Mouse (Mus musculus): ENCODE data around the gene Defb13. TPM values are rescaled to one million over a fixed set of nuclear protein-coding genes. Genes with fewer than 3 reads are reported as not detected.

The Defb13 gene
- total and polyA plus RNA-seq, 3 experiments = not detected

DNA sequence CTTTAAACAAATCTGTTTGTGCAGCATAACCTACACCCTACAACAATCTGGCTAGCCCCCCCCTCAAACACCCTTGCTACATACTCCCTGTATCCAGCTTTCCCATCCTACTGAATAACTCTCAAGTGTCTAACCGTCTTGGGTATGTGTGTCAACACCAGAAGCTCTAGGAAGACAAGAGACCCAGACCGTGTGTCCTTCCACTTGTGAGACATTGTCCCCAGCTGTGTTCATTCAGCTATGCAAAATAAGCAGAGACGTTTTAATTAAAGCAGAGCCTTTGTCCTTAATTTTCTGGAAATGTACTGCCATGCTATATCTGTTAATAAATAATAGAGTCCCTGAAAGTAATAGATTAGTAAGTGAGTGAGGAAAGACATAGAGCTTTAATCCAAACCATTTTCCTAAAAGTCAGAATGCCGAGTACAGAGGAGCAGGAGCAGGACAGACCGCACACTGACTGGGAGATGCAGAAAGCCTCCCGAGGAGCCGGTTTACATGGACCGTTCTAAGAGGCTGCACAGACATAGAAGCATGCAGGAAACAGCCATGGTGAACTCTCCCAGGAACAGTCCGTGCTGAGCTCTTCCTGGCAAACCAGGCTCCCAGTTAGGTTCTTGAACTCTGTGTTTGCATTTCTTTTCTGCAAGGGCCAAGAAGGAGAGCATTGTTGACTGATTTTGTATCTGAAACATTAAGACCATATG lies 902 bp downstream of the Defb13 start:
- H3K4me1 ChIP-seq (ENCODE audit: control insufficient read depth, insufficient read depth, low read length) = no peaks in the 10 kb centered on the region
- intact Hi-C loops (cut with DNase I) = no loop called here
- H3K27me3 ChIP-seq (ENCODE audit: control insufficient read depth, insufficient read depth, low read length) = no peaks in the 10 kb centered on the region
- TF ChIP-seq EP300 (IDR thresholded peaks at IDR 0.05; ENCODE audit: insufficient read depth, low read depth, low read length) = no peak
- no peaks in the 10 kb centered on the region for H3K36me3 ChIP-seq (ENCODE audit: control insufficient read depth, insufficient read depth, low read length)
- H3K27ac ChIP-seq = no peak overlapping the region
- H3K4me3 ChIP-seq = no peak overlapping the region
- WGBS = 63% methylated on average over 9 of the region's 9 CpGs
- no peaks in the 10 kb centered on the region for H3K79me2 ChIP-seq (replicated peaks; ENCODE audit: control insufficient read depth, insufficient read depth, low read length)
- no peak for DNase-seq
- no peak overlapping the region for H3K9ac ChIP-seq (ENCODE audit: low read depth, low read length)

DNA sequence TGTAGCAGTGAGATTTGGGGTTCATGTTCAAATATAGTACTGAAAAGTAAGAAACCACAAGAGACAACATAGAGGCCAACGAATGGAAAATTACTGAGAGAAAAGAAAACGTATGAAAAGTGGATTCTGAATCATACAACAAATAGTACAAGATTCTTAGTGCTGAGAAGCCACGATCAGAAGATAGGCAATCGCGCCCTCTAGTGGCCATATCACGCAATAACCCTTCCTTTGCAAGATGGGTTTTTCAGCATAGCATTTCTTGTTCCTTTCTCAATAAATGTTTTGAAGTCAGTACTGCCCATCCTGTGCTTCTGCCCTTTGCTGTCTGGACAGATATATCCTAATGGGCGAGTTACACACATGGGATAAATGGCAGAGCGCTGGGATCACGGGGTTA lies 8.8 kb downstream of the Defb13 start:
- no peak for DNase-seq
- WGBS = 5% methylated on average over 9 of the region's 9 CpGs
- TF ChIP-seq CTCF (IDR thresholded peaks at IDR 0.05) (peak; percentile 71), POLR2A (IDR thresholded peaks at IDR 0.05; ENCODE audit: insufficient read depth, low read depth, low read length) (no peak)

DNA sequence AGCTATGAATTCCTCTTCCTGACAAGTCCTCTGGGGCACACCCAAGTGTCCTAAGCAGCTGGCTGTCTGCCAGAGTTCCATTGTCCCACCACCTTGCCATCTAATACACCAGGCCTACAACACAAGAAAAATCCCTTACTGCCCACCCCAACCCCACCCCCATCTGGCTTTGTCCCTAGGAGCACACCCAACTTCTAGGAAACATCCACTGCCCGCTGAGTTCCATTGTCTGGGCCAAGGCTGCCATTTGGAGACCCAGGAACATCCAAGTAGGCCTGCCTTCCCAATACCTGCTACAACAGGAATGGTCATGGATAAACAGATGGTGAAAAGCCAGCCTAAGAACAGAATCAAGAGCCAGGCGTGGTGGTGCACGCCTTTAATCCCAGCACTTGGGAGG lies 9.8 kb downstream of the Defb13 start:
- no peaks in the 10 kb centered on the region for H3K36me3 ChIP-seq (ENCODE audit: control insufficient read depth, insufficient read depth, low read length)
- no peak overlapping the region for H3K9ac ChIP-seq (ENCODE audit: low read depth, low read length)
- H3K27ac ChIP-seq = no peak overlapping the region
- DNase-seq = no peak
- no peaks in the 10 kb centered on the region for H3K4me1 ChIP-seq (ENCODE audit: control insufficient read depth, insufficient read depth, low read length)
- intact Hi-C loops (cut with DNase I) = no loop called here
- WGBS = 79% methylated on average over 3 of the region's 3 CpGs
- TF ChIP-seq EP300 (IDR thresholded peaks at IDR 0.05; ENCODE audit: insufficient read depth, low read depth, low read length) = no peak
- no peak for TF ChIP-seq POLR2A (IDR thresholded peaks at IDR 0.05; ENCODE audit: insufficient read depth, low read depth, low read length)
- TF ChIP-seq CTCF (IDR thresholded peaks at IDR 0.05) = no peak
- no peaks in the 10 kb centered on the region for H3K79me2 ChIP-seq (replicated peaks; ENCODE audit: control insufficient read depth, insufficient read depth, low read length)
- no peak overlapping the region for H3K4me3 ChIP-seq
- no peaks in the 10 kb centered on the region for H3K27me3 ChIP-seq (ENCODE audit: control insufficient read depth, insufficient read depth, low read length)

More for the DNA sequence above, 8.8 kb downstream of the Defb13 start:
- H3K9ac ChIP-seq (ENCODE audit: low read depth, low read length) = no peak overlapping the region
- H3K27me3 ChIP-seq (ENCODE audit: control insufficient read depth, insufficient read depth, low read length) = no peaks in the 10 kb centered on the region
- H3K79me2 ChIP-seq (replicated peaks; ENCODE audit: control insufficient read depth, insufficient read depth, low read length) = no peaks in the 10 kb centered on the region
- H3K27ac ChIP-seq = no peak overlapping the region
- no peaks in the 10 kb centered on the region for H3K4me1 ChIP-seq (ENCODE audit: control insufficient read depth, insufficient read depth, low read length)
- H3K4me3 ChIP-seq = no peak overlapping the region
- intact Hi-C loops (cut with DNase I) = no loop called here
- H3K36me3 ChIP-seq (ENCODE audit: control insufficient read depth, insufficient read depth, low read length) = no peaks in the 10 kb centered on the region

DNA sequence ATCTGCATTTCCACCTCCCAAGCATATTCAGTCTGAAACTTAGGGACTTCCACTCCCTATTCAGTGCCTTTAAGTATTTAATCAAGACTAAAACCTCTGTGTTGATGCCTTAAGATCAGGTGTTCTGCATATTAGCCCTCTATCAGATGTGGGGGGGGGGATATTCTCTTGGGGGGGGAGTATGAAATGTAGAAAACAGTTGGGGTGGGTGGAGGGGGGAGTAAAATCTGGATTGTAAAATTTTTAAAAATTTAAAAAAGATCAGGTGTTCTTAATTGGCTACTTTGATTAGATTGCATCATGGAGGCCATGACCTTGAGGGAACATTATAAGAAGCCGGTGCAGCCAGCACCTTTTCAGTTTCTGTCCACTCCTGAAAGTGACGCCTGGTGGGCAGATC lies 11.9 kb downstream of the Defb13 start, which contains the start of gene Fam90a1a:
TSS of gene Fam90a1a (plus strand) at position 301 of the 400 bp plus-strand sequence.
- 87% methylated on average over 2 of the region's 2 CpGs for WGBS
- no peaks in the 10 kb centered on the region for H3K36me3 ChIP-seq (ENCODE audit: control insufficient read depth, insufficient read depth, low read length)
- no peak for DNase-seq
- TF ChIP-seq POLR2A (IDR thresholded peaks at IDR 0.05; ENCODE audit: insufficient read depth, low read depth, low read length) = no peak
- TF ChIP-seq CTCF (IDR thresholded peaks at IDR 0.05) = no peak
- TF ChIP-seq EP300 (IDR thresholded peaks at IDR 0.05; ENCODE audit: insufficient read depth, low read depth, low read length) = no peak
- no peaks in the 10 kb centered on the region for H3K4me1 ChIP-seq (ENCODE audit: control insufficient read depth, insufficient read depth, low read length)
- no peaks in the 10 kb centered on the region for H3K79me2 ChIP-seq (replicated peaks; ENCODE audit: control insufficient read depth, insufficient read depth, low read length)
- H3K9ac ChIP-seq (ENCODE audit: low read depth, low read length) = no peak within 1 kb of the TSS
- intact Hi-C loops (cut with DNase I) = no loop called here
- H3K27ac ChIP-seq = no peak within 1 kb of the TSS
- H3K27me3 ChIP-seq (ENCODE audit: control insufficient read depth, insufficient read depth, low read length) = no peaks in the 10 kb centered on the region
- H3K4me3 ChIP-seq = no peak within 1 kb of the TSS

DNA sequence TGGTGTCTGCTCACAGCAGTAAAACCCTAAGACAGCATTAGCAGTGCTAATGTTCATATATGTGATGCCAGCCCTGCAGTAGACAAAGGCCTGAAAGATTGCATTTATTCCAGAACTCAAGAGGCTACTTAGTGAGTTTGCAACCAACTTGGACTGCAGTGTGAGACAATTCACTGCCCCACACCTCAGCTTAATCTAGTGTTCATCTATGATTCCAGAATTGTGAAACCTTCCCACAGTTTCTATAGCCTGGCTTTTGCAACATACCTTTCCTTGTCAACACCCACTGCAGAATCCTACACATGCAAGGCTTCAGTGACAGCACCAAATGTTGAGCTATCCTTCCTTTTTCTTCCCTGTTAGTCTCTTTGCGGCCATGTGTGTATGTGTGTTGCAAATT lies 20.1 kb downstream of the Defb13 start:
- H3K27me3 ChIP-seq (ENCODE audit: control insufficient read depth, insufficient read depth, low read length) = no peaks in the 10 kb centered on the region
- H3K36me3 ChIP-seq (ENCODE audit: control insufficient read depth, insufficient read depth, low read length) = no peaks in the 10 kb centered on the region
- no peaks in the 10 kb centered on the region for H3K79me2 ChIP-seq (replicated peaks; ENCODE audit: control insufficient read depth, insufficient read depth, low read length)
- TF ChIP-seq EP300 (IDR thresholded peaks at IDR 0.05; ENCODE audit: insufficient read depth, low read depth, low read length) = no peak
- TF ChIP-seq POLR2A (IDR thresholded peaks at IDR 0.05; ENCODE audit: insufficient read depth, low read depth, low read length) = no peak
- no peak for TF ChIP-seq CTCF (IDR thresholded peaks at IDR 0.05)
- no peak overlapping the region for H3K27ac ChIP-seq
- intact Hi-C loops (cut with DNase I) = no loop called here
- H3K9ac ChIP-seq (ENCODE audit: low read depth, low read length) = no peak overlapping the region
- DNase-seq = no peak
- no peaks in the 10 kb centered on the region for H3K4me1 ChIP-seq (ENCODE audit: control insufficient read depth, insufficient read depth, low read length)
- WGBS = 67% methylated on average over 1 of the region's 1 CpGs
- no peak overlapping the region for H3K4me3 ChIP-seq

DNA sequence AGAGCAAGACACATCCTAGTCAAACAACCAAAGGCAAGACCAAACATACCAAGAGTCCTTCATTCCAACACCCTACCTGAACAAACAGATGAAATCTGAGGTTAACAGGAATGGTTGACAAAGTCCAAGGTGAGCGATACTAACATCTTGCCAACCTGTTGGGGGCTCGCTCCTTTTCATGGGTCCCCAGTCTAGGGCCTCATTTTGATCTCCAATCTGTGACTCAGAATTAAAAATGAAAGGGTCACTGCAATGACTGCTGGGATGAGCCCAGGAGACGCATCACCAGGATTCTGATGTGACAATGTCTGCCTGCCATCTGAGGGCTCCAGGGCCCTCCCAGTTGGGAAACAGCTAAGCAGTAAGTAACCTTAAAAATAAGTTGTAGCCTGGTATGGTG lies 22.9 kb downstream of the Defb13 start, which contains the start of gene Ccdc70:
TSS of gene Ccdc70 (plus strand) at position 301 of the 400 bp plus-strand sequence.
- Histone ChIP-seq H3K27me3 (ENCODE audit: control insufficient read depth, insufficient read depth, low read length) (no peaks in the 10 kb centered on the region), H3K4me1 (ENCODE audit: control insufficient read depth, insufficient read depth, low read length) (no peaks in the 10 kb centered on the region)
- intact Hi-C loops (cut with DNase I) = no loop called here

More for the DNA sequence above, 22.9 kb downstream of the Defb13 start, which contains the start of gene Ccdc70:
- no peak for DNase-seq
- WGBS = 82% methylated on average over 3 of the region's 3 CpGs
- no peak within 1 kb of the TSS for H3K27ac ChIP-seq
- H3K36me3 ChIP-seq (ENCODE audit: control insufficient read depth, insufficient read depth, low read length) = no peaks in the 10 kb centered on the region
- no peaks in the 10 kb centered on the region for H3K79me2 ChIP-seq (replicated peaks; ENCODE audit: control insufficient read depth, insufficient read depth, low read length)
- no peak within 1 kb of the TSS for H3K4me3 ChIP-seq
- no peak within 1 kb of the TSS for H3K9ac ChIP-seq (ENCODE audit: low read depth, low read length)
- TF ChIP-seq POLR2A (IDR thresholded peaks at IDR 0.05; ENCODE audit: insufficient read depth, low read depth, low read length) = no peak

Measured in heart, adult 2 months (tissue).